Mouse (Mus musculus) frontal cortex, postnatal 25 days (tissue): ENCODE results near the gene Igsf9b.

Experiments used
- DNase-seq, 2 experiments: peaks; one replicate each; pipeline ENCODE4 v3.0.0; 2022; ENCODE audit warnings: low spot score in 2 of 2

Gene Igsf9b

GRCm38 (mm10) chr9:27298411-27299285 is at the start of gene Igsf9b:
Igsf9b (plus strand) TSS chr9:27299204.
- peak; percentile 94 for DNase-seq

DNA sequence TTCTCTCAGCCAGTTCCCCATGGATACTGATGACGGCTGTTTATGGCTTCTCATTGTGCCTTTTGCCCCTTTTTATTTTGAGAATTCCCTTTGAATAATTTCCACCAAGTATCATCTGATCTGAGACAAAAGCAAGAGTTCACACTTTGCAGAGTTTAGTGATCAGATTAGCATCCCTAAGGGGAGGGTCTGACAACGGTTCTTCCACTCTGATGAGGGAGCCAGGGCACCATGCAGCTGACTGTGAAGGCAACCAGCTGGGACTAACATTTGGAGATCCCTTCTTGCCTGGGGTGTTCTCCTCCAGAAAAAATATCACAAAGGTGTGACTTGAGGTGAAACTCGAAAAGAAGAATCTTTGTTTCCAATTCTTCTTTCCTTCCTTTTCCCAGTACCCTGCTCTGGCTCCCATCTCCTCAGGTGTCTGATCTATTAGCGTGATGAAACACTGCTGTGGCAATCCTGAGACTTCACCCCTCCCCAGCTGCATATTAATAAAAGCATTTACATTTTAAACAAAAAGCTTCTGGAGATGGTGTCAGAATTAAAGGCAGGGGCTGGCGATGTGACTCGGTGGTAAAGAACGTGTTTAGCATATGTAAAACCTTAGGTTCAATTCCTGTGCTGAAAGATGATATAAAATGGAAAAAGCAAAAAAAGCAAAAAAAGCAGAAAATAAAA is 46.8 kb upstream of the Igsf9b start:
- DNase-seq = no peak

DNA sequence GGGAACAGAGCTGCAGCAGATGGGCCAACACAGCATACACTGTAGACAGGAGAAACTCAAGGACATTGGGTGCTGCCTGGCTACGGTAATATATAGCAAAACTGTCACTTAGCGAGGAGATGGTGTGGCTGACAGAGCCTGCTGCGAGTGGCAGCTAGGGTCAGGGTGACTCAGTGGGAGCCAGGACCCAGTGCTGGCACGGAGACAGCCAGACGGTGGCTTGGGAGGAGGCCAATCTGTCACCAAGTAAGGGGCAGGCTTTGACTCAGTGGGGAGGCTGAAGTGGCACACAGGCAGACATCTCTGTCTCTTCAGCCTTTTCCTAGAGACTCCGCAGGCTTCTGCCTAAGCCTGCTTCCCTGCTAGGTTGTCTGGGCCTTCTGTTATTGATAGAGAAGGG is 42.5 kb upstream of the Igsf9b start:
- no peak for DNase-seq

- no peak for DNase-seq
These were observed 38.5 kb upstream of the Igsf9b start for GRCm38 (mm10) chr9:27260378-27260947.

- no peak for DNase-seq
These were observed 37.1 kb upstream of the Igsf9b start for GRCm38 (mm10) chr9:27261905-27262304.

DNA sequence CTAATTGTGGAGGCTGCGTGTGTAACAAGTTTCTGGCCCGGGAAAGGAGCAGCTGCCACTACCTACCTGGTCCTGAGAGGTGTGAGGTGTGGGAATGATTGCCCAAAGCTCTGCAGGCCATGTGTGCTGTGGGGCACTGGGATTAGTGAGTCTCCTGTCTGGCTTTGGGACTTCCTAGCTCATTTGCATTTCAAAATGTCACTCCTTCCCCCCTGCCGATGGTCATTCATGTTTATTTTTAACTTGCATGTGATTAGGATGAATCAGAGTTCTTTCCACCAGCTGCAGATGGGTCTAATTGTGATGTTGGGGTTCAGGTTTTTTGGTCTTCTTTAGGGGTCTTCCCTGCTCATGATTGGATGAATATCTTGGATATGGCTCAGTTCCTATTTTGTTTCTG is 34.0 kb upstream of the Igsf9b start:
- no peak for DNase-seq

- no peak for DNase-seq
These were observed 31.1 kb upstream of the Igsf9b start for GRCm38 (mm10) chr9:27267878-27268277.

GRCm38 (mm10) chr9:27268493-27268892 is 30.5 kb upstream of the Igsf9b start:
- no peak for DNase-seq

- no peak for DNase-seq
These were observed 29.7 kb upstream of the Igsf9b start for GRCm38 (mm10) chr9:27269322-27269721.

DNA sequence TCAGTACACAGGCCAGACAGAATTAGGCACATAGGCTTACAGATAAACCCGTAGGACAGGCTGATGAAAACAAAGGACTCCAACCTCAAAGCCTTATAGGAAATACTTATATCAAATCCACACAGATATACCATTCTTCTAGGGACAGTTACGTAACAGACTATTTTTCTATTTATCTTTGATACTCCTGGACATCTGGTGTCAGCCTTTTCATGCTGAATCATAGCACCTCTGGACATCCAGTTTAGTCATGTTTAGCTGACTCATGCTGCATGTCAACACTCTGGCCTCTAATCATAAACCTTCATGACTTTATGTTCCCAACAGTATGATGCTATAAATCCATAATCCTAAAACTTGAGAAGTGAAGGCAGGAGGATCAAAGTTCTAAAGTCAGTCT is 29.1 kb upstream of the Igsf9b start:
- DNase-seq = no peak

GRCm38 (mm10) chr9:27271899-27272298 is 27.1 kb upstream of the Igsf9b start:
- no peak for DNase-seq

GRCm38 (mm10) chr9:27272858-27273257 is 26.1 kb upstream of the Igsf9b start:
- DNase-seq = no peak

DNA sequence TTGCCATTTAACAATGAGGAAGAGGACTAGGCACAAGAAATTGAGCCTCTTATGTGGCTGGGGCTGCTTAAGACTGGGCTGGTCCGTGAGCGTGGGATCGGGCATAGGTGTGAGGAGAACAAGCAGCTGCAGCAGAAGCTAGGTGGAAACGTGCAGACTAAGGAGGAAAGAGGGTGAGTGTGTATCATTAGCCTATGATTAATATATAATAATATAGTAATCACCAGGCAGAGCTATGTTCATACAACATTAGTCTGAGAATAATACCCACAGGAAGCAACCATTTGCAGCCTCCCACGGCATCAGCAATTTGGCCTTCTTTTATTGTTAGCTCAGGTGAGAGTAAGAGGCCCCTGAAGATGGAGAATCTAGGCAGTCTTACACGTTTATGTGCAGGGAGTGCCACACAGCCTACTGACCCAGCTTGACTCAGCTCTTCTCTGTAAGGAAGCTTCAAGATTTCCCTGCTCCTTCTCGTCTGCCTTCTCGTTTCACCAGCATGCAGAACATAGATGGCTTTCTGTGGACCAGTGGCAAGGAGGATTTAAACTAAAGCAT is 22.6 kb upstream of the Igsf9b start:
- no peak for DNase-seq

- DNase-seq = no peak
These were observed 21.5 kb upstream of the Igsf9b start for GRCm38 (mm10) chr9:27277401-27278087.

DNA sequence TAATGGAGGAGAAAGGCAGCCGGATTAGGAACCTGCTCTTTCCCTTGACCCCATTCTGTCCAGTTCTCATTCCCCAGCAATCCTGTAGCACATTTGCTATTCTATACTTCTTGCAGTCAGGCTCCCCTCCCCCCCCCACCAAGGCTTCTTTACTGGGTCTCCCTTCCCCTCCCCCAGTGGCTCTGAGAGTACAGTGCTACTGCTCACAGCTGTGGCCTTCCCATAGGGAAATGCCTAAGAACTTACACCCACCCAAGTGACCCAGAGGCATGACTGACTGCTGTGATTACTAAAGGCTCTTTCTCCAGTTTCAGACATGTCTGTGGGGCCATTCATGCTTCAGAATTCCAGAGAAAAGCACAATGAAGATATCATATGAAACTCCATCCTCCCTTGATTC is 20.0 kb upstream of the Igsf9b start:
- DNase-seq = no peak

DNA sequence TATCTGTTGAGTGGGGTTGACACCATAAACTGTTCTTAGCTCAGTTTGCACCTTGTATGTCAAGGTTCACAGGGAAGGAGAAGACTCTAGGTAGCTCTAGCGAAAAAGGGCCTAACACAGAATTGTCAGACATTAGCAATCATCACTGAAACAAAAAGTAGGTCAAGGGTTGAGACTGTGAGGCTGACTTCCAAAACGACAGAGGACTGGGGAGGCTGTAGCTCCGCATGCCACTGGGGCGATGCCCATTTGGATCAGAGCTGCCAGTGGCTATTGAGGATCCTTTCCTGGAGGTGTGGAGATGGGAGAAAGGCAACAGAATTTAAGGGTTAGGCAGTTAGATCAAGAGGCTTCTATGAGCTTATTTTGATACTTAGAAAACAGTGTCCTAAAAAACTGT is 18.0 kb upstream of the Igsf9b start:
- DNase-seq = no peak

DNA sequence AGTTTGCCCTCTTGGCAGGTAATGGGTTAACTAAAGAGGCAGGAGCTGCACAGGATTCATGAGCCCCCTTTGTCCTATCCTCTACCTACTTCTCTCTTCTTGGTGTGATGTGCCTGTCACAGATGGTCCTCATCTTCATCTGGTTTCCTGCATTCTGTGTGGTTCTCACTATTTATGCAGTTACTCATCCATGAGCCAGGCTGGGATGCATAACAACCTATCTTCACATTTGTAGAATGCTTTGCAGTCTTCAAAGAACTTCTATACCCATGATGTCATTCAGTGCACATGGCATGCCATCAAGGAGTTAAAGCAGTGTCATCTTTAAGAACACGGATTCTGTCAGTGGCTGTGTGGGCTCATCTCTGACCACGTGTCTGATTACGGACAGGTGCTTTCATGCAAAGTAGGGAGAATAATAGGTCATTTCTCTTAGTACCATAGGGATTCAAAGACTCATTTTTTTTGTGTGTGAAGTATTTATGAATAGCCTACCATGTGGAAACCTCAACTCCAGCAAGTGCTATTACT is 13.2 kb upstream of the Igsf9b start:
- no peak for DNase-seq

DNA sequence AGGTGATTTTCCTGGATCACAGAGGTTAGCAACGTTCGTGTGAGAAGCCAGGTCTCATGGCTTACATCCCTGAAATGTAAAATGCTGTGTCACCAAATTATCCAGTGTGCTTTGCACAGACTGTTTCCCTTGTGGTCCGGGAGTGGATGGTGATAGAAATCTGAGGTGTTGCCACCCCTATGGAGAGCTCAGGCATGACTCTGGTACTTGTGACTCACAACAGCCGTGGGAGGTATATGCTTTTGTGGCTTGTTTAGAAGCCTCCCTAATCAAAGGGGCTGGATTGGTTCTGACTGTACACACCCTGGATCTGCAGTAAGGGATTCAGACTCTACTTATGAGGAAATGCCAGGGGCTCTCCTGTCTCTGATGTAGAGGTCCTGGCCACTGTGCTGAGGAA is 12.7 kb upstream of the Igsf9b start:
- DNase-seq = no peak

GRCm38 (mm10) chr9:27286859-27287258 is 12.1 kb upstream of the Igsf9b start:
- no peak for DNase-seq

DNA sequence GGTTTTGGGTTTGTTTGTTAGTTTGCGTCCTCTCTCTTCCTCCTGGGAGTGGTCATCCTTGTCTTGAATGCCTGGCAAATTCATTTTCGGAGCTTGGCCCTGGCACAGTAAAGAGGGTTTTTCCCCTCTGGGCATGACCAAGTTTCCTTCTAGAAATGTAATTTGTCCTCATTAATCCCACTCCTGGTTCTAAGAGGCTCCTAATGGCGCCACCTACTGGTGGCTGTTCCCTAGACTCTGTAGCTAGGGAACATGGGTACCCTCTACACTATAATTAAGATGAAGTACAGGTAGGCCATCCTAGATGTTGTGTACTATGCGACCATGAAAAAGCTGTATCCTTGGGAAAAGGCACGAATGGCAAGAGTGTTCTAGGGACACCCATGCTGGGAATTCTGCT is 11.6 kb upstream of the Igsf9b start:
- DNase-seq = no peak

DNA sequence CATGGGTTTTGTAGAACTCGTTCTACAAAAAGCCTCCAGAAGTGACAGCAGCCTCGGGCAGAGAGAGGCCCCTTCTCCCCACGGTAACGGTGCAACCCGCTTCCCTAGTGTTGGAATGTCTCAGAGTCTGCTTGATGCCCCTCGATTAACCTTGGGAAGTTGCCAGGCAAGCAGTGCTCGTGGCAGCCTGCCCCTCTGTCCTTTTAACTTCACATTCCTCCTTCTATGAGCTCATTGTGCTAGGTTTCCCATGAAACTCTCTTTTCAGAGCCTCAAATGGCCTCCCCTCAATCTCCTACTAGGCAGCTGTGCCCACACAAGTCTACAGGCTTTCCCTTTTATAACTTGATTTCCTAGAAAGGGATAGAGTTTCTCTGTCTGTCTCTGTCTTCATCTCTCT is 10.6 kb upstream of the Igsf9b start:
- DNase-seq = no peak
